Mouse (Mus musculus) testis, postnatal 10 days (tissue): Measurements from ENCODE around the gene Plekhg2.

Experiments
- DNase-seq: peaks from one replicate; pipeline ENCODE4 v3.0.0; 2021; ENCODE audit warnings: low spot score

Gene Plekhg2

DNA sequence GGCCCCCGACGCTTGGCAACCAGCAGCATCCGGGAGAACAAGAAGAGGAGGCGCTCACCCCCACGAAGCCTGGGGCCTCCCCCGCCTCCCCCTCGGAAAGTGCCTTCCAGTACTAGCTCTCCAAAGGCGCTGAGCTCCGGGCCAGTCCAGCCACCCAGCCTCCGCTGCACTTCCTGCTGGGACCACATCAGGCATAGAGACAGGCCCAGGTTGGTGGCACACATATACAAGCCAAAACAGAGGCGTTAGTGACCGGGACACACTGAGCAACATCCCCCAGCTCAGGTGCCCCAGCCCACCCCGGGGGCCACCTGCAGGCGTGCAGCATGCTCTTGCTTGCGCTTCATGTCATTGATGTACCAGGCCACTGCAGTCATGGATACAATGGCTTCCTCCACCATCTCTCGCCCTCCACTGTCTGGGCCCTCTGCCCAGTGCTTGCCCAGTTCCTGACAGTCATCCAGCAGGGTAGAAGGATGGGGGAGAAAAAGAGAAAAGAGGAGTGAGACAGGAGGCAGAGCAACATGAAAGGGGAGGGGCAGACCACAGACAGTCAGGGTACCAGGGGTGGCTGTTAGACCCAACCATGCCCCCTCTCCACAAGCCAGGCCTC is 4.6 kb downstream of the Plekhg2 start:
- no peak for DNase-seq

DNA sequence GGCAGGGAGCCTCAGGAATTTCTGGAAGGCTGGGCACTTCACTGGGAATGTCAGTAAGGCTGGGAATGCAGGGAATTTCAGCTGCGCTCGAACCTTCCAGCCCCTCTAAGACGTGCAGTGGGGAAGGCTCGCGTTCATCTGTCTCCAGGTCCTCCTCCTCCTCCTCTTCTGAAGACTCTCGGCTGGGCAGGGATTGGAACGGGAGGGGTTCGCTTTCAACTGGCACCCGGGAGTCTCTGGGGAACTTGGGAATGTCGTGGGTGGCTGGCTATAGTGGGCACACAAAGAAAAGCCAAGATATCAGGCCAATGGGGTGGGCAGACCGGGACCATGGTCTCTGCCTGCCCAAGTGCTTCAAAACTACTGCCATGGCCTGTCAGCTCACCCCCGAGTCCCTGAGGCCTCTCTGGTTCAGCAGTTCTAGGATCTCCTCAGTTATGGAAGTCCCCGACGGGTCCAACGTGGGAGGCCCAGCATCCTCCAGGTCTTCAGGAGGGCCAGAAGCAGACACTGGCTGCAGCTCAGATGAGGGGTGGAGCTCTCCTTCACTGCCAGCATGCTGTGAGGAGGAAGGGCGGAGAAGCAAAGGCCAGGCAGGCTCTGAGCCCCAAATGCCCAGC is 9.8 kb downstream of the Plekhg2 start:
- no peak for DNase-seq

DNA sequence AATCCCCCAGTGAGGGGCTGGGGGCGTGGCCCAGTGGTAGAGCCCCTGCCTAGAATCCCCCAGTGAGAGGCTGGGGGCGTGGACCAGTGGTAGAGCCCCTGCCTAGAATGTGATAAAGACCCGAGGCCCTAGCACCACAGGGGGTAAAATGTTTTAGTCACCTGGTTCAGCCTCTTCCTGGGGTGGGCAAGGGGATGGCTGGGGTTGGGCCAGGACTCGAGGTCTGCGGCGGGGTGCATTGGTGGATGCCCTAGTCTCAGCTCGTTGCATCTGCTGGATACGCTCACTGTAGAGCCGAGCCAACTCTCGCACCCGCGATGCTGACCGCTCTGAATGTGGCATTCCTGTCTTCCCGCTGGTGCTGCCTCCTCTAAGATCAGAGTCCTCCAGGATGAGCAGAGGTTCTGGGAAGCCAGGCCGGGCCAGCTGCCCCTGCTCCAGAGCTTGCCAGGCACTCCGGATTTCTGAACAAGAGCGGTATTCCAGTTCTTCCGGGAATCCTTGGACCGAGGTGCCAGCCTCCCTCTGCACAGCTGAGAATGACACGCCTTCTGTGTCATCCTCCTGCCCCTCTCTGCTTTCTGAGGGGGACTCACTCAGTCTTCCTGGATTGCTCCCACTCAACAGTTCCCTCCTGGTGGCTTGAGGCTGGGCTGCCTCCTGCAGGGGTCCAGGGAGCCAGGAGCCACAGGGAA is 10.6 kb downstream of the Plekhg2 start:
- no peak for DNase-seq

DNA sequence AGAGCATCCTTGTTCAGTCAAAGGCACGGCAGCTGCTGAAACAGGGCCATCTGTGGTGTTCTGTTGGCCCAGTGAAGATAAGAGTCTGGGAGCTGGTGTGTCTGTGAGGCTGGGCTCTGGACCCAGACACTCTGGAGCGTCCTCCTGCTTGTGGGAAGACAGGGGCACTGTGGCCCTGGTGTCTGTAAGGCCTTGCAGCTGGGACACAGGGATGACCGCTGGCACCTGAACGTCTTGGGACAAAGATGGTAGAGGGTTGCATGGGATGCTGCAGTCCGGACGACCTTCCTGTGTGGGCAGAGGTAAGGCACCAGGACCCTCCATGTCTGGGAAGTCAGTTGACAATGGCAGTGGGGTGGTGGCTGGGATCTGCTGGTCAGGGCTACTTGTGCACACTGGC is 12.1 kb downstream of the Plekhg2 start:
- DNase-seq = no peak

DNA sequence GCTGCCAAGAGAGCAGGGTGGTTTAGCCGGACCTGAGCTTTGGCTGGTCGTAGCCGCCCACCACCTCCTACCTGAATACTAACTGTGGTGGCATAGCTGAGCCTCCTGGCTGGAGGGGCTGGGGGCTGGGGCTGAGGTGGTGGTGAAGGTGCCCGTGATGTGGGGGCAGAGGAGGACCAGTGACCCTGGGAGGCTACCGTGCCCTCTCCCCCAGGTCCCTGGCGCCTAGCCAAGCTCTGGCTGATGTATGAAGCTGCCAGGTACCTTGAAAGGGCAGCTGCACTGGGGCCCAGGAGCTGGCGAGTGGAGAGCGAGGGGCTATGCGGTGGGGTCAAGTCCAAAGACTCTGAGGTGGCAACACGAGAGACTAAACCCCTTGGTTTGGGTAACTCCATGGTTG is 12.5 kb downstream of the Plekhg2 start:
- peak; percentile 77 for DNase-seq

DNA sequence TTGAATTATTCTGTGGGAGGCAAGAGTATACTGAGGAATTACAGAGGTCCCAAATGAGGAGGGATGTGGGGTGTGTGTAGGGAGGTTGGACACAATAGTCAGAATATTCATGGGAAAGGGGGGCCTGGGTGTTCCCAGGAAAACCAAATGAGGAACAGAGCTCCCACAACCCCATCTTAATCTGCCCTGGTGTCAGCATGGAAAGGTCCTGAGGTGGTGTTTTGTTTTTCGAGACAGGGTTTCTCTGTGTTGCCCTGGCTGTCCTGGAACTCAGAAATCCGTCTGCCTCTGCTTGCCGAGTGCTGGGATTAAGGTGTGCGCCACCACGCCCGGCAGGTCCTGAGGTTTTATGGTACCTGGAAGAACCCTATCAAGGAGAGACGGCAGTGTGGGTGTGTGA is 14.0 kb downstream of the Plekhg2 start:
- no peak for DNase-seq

DNA sequence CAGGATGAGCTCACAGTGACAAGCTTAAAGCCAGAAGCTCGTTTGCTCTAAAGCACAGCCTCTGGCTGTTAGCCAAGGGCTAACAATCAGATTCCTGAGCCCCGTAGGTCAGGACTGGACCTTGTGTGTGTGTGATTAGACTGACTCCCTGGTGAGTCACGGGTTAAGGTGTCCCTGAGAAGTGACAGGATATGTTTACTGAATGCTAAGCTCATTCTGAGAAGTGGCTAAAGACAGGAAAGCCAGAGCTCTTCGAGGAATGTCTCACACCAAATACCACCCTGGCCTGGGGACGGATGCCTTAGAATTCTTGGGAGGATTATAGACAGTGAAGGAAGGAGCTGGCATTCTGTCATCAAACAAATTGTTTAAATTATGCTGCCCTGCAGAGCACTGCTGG is 14.4 kb downstream of the Plekhg2 start:
- DNase-seq = no peak

DNA sequence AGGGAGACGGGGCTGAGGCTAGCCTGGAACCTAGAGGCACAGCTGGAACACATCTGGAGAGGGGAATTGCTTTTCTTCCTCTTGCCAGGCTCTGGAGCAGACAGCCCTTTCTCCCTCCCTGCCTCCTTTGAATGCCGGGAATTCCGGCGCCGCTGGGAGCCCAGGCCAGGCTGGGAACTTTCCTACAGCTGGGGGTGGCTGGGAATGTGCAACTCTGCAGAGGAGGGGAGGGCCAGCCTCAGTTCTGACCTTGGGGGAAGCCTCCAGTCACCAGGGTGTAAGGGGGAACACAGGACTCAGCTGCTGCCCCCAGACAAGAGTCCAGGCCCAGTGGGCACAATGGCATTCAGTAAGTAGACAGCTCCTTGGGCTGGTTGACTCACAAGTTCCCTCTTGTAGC is 15.4 kb downstream of the Plekhg2 start:
- peak; percentile 71 for DNase-seq

DNA sequence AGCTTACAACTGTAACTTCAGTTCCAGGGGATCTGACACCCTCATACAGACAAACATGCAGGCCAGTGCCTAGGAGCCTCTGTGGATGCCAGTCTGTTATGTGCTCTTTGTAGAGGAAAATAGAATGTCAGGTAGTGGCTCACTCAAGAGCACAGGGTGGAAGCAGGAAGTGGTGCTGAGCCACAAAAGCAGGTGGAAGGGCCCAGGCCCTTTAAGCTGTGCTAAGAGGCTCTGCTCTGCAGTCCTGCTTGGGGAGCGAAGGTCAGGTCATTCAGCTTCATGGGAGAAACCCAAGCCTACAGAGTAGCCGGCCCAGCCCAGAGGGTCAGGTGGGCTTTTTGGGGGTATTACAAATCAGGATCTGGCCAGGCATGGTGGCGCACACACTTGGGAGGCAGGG is 17.2 kb downstream of the Plekhg2 start:
- no peak for DNase-seq

DNA sequence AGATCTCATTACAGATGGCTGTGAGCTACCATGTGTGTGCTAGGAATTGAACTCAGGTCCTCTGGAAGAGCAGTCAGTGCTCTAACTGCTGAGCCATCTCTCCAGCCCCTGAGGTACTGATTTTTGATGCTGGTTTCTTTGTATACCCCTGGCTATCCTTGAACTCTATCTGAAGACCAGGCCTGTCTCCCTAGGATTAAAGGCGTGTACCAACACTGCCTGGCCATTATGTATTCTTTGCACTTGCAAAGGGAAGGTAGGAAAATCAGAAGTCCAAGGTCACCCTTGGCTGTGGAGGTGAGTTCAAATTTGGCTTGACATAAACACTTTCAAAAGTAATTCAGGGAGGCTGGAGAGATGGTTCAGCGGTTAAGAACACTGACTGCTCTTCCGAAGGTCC is 17.8 kb downstream of the Plekhg2 start:
- DNase-seq = no peak

DNA sequence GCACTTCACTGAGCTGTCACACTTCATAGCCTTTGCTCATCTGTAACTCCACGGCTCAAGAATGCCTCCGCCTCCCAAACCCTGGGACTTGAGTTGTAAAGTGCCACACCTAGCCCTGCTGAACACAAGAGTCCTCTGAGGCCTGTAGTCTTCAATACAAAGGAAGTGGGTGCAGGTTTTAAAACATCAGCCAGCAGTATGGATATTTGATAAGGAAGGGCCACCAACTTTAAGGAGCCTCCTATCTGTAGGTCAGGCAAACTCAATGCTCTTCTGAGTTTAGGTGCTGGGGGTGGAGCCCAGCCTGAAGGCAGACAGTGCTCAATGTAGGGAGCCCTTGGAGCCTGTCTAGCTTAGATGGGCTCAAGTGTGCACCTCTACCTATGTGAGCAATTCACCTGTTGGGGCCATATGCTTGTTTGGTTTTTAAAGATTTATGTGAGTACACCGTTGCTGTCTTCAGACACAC is 18.3 kb downstream of the Plekhg2 start:
- no peak for DNase-seq

DNA sequence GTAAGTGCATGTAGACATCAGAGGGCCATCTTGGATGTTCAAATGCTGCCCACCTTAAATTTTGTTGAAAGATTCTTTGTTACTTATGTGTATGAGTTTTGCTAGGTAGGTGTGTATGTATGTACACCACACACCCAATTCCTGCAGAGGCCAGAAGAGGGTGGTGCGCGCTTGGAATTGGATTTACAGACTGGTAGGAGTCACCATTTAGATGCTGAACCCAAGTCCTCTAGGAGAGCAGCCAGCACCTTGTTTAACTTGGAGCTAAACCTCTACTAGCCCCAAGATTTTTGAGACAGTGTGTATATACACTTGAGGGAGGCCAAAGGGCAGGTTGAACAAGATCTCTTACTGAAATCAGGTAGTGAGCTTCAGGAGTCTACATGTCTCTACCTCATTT is 19.1 kb downstream of the Plekhg2 start:
- no peak for DNase-seq

DNA sequence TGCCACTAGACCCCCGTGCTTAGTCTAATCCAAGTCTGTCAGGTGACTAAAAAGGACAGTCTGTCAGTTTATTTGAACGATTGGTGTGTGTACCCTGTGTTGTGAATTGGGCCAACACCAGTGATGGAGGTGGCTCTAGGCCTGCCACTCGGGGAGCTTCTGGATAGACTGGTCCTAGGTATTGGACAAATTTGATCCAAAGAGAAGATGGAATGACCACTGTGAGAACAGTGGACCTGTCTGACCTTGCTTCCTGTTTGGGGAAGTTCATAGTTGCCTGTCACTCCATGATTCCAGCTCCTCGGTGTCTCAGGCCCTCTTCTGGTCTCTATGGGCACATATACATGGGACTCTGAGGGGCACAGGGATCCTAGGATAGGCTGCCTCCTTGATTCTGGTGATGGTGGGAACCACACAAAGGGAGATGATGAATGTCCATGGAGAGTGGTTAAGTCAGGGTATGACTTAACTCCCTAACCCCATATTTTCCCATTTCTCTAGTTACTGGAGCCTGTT is 20.7 kb downstream of the Plekhg2 start:
- DNase-seq = no peak

DNA sequence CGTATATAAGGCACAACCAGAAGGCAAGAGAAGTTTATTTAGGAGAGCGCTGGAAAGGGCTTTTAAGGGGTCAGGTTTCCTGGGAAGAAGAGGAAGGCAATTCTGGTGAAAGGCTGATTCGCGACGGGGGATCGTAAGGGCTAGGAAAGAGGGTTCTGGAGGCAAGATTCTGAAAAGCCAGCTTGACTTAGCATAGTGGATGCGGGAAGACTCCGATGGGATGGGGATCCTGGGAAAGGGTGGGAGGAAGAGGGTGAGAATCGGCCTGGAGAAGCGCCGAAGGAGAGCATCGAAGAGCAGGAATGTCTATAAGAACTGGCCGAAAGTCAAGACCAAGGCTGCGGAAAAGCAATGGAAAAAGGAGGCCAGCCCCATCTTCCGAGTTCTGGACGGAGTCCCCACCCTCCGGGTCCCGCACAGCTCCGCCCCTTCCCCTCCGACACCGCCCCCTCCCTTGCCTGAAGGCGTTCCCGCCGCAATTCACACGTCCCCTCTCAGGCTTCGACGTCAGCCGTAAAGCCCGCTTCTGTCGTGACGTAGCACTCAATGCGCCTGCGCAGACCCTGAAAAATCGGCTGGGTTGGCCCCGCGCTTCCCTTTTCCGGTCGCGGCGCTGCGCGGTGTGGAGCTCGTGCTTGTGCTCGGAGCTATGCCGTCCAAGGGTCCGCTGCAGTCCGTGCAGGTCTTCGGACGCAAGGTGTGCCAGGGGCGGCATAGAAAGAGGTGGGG is 22.1 kb downstream of the Plekhg2 start, which contains the start of gene Rps16:
Gene Rps16 (plus strand): TSS at position 498 of the 729 bp plus-strand sequence.
- DNase-seq = peak; percentile 99

DNA sequence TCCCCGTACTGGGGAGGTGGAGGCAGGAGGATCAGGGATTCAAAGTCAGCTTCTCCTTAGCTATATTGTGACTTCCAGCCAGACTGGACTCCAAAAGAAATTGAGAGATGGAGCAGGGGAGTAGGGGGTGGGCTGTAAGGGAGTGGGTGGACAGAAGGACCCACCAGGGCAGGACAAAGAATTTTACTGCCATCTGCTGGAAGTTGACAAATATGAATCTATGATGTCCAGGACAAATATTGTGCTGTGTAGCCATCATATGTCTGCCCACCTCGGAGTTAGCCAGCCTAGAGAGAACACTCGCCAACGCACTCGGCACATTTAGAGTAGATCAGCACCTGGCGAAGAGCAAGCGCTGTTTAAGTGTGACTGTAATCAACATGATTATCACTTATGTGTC is 23.8 kb downstream of the Plekhg2 start:
- DNase-seq = no peak

DNA sequence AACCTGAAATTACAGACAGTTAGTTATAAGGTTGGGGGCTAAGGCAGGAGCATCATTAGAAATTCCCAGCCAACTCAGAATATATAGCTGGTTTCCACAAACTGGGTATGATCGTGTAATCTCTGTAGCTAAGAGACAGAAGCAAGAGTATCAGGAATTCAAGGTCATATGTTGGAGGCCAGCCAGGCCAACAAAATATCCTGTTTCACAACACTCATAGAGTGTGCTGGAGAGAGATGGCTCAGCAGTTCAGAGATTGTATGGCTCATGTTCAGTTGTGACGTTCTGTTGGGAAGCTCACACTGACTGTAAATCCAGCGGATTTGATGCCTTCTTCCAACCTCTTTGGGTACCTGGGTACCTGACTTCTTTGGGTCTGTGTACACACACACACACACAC is 24.7 kb downstream of the Plekhg2 start:
- peak; percentile 81 for DNase-seq

DNA sequence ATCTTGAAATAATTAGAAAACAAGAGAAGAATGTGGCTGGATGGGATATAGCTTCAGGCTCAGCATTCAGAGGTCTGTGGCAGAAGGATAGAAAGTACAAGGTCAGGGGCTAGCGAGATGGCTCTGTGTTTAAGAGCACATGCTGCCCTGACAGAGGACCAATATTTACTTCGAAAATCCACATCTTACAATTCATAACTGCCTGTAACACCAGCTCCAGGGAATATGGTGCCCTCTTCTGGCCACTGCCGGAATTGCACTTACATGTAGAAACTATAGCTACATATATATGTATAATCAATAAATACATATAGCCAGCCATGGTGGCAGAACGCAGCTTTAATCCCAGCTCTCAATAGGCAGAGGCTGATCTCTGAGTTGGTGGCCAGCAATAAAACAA is 27.8 kb downstream of the Plekhg2 start:
- DNase-seq = peak; percentile 80

DNA sequence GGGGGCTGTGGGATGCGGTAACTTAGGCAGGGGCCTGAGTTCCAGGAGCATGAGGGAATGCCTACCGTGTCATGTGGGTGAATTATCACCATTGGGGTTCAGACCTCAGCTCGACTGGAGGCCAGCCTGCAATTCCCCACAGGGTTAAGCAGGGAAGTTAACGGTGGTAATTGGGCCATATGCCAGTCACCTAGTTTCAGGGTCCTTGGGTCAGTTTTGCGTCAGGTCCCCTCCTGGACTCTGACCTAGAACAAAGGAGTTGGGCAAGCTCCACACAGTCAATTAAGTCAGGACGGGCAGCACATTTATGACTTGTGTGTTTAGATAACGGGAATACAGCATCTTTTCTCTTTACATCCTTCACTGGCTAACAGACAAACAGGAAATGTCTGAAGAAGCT is 31.0 kb downstream of the Plekhg2 start:
- DNase-seq = no peak

DNA sequence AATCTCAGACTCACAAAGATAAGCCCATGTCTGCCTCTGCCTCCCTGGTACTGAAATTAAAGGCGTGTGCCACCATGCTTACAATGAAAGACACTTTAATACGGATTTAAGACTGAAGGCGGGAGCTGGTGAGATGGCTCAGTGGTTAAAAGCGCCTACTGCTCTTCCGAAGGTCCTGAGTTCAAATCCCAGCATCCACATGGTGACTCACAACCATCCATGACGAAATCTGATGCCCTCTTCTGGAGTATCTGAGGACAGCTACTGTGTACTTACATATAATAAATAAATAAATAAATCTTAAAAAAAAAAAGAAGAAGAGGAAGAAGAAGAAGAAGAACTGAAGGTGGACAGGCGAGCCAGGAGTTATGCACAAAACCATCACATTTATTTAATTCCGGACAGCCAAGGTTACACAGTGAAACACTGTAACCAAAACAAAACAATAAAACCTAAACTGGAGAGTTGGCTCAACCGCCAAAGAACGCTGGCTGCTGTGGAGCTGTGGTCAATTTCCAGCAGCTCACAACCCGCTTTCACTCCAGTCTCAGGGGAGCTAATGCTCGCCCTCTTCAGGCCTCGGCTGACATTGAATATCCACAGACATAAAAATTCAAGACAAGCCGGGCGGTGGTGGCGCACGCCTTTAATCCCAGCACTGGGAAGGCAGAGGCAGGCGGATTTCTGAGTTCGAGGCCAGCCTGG is 33.0 kb downstream of the Plekhg2 start:
- DNase-seq = peak; percentile 77

DNA sequence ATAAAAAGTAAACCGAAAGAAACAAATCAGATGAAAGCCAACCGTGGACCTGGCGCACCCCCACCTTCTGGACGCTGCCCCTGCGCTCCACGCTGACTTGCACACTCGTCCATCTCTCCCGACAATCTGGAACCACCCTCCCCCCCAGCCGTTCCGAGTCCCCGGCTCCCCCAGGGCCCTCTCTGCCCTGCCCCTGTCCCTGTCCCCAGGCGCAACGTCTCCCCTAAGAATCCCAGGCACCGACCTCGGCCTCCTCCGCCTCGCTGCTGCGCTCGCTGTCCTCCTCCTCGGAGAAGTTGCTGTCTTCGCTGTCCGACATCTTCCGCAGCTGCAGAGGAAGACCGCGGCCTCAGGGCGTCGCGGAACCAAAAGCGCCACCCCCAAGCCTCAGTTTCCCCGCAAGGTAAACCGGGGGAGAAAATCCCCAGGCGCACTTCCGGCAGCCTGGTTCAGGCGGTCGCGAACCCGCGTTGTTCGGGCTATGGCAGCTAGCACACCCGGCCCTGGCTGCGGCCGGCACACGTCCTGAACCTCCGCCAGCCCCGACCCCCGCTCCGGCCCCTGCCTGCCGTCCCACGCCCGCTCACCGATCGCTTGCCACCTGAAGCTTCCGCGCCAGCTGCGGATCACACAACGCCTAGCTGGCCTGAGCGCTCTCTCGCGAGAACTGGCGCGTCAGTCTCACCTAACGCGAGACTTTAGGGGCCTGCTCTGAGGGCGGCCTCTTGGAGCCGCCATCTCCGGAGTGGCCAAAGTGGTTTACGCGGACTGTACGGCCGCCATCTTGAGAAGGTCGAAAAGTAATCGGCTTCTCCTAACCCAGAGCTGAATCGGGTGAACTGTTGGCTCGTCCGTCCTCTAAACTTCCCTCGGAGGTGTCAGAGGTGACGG is 34.0 kb downstream of the Plekhg2 start, which contains the start of gene Supt5:
Gene Supt5 (minus strand): TSS at position 639 of the 891 bp plus-strand sequence.
- DNase-seq = peak; percentile 95

DNA sequence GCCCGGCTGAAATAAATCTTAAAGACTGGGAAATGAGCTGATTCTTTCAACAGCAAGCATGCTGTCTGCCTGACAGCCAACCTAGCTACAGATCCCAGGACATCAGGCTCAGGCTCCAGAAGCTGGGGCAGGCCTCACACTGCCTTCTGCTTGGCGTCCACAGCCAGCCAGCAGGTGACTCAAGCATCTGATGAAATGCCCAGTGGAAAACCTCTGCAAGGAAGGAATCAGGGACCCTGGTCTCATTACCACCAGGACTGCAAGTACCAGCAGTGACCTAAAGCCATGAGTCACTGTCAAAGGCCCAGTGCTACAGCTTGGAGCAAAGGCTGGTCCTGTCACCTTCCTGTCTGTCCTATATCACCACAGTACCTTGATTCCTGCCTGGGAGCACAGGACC is 36.9 kb downstream of the Plekhg2 start:
- no peak for DNase-seq
